Mouse (Mus musculus) erythroblast, embryonic 14.5 days (primary cell): ENCODE measurements around the gene Coro1a.
"Not testable (repeated sequence)": the region's sequence is repeated elsewhere in the genome, so short reads cannot be mapped to it uniquely, and the experiment has no call there.

Experiments
- GATA1 ChIP-seq: IDR thresholded peaks from 2 replicates; pipeline ENCODE4 v1.6.1; 2012; ENCODE audit warnings: low read length, inconsistent platforms, mixed read lengths
- TAL1 ChIP-seq: IDR thresholded peaks from 3 replicates; pipeline ENCODE4 v1.6.1; 2012; ENCODE audit warnings: low read length, inconsistent platforms, mixed read lengths

GRCm38 (mm10) chr7:126730256-126730789, 22.7 kb upstream of the Coro1a start:
- TF ChIP-seq GATA1, TAL1: not testable (repeated sequence)
